Mouse (Mus musculus) heart, embryonic 16.5 days (tissue): ENCODE results near the gene Pou4f1. TPM values are rescaled to one million over a fixed set of nuclear protein-coding genes. Genes with fewer than 3 reads are reported as not detected.

Experiments
- ATAC-seq: fragments of 200-750 bp; cut with Nextera tagmentation; replicated peaks from 2 replicates; pipeline ENCODE4 v1.8.0; 2017; ENCODE audit warnings: moderate number of reproducible peaks; ENCODE audit not compliant: insufficient read depth, low FRiP score; ENCODE audit errors: extremely low read depth
- H3K27ac ChIP-seq: fragments of 300-500 bp; sonication (generic); 2 replicates; pipeline ENCODE4 v1.5.1; 2014; ENCODE audit warnings: mild to moderate bottlenecking, low read length, control low read depth, moderate library complexity
- H3K27me3 ChIP-seq: fragments of 300-500 bp; sonication (generic); 2 replicates; pipeline ENCODE4 v1.6.1; 2014; ENCODE audit warnings: low read length, mixed read lengths; ENCODE audit not compliant: control insufficient read depth, insufficient read depth
- H3K36me3 ChIP-seq: fragments of 300-500 bp; sonication (generic); 2 replicates; pipeline ENCODE4 v1.6.1; 2014; ENCODE audit not compliant: control insufficient read depth, insufficient read depth
- H3K4me1 ChIP-seq: fragments of 300-500 bp; sonication (generic); 2 replicates; pipeline ENCODE4 v1.6.1; 2014; ENCODE audit warnings: low read length, mixed read lengths; ENCODE audit not compliant: control insufficient read depth, insufficient read depth
- H3K4me2 ChIP-seq: fragments of 300-500 bp; sonication (generic); 2 replicates; pipeline ENCODE4 v1.6.1; 2014; ENCODE audit warnings: low read depth, mild to moderate bottlenecking, control low read depth, low read length
- H3K4me3 ChIP-seq: fragments of 300-500 bp; sonication (generic); 2 replicates; pipeline ENCODE4 v1.5.1; 2014; ENCODE audit warnings: mild to moderate bottlenecking, control low read depth, low read length
- H3K9ac ChIP-seq: fragments of 300-500 bp; sonication (generic); 2 replicates; pipeline ENCODE4 v1.6.1; 2014; ENCODE audit warnings: low read length, control low read depth
- H3K9me3 ChIP-seq: fragments of 300-500 bp; sonication (generic); replicated peaks from 2 replicates; pipeline ENCODE4 v1.6.1; 2016; ENCODE audit warnings: low read length; ENCODE audit not compliant: control insufficient read depth
- whole genome bisulfite sequencing: fragments of 180-500 bp; shearing (Covaris S2); extraction: QIAGEN DNeasy Blood & Tissue Kit; methylation state at CpG from one replicate; pipeline ENCODE4 v1.1.7; 2014; 5-methylcytosine and 5-hydroxymethylcytosine counted together
- polyA plus RNA-seq: library from polyadenylated mRNA; unstranded; fragments of >200 nt; fragmentation: Nextera tagmentation; extraction: Ambion mirVana; gene quantifications from 2 replicates; pipeline ENCODE4 v1.2.1, GENCODE M21; 2015

Gene Pou4f1
- polyA plus RNA-seq, 1 experiment from 2014 or later, result 0.28 TPM

- Histone ChIP-seq H3K27me3 (peaks cover 73% of the 10 kb centered on the region), H3K4me2 (no peak overlapping the region), H3K9ac (no peak overlapping the region), H3K9me3 (no peaks in the 10 kb centered on the region), H3K4me1 (no peaks in the 10 kb centered on the region; the same call in 1 of the 2 replicates), H3K27ac (no peak overlapping the region), H3K4me3 (no peak overlapping the region), H3K36me3 (no peaks in the 10 kb centered on the region)
- ATAC-seq, result no peak
- WGBS, result 2% methylated on average over 19 of the region's 19 CpGs
Measured at GRCm38 (mm10) chr14:104458728-104459512, 8.9 kb downstream of the Pou4f1 start.

- no peak for ATAC-seq
- no peak overlapping the region for H3K9ac ChIP-seq
- no peak overlapping the region for H3K27ac ChIP-seq
- H3K4me2 ChIP-seq, result no peak overlapping the region
- WGBS, result 2% methylated on average over 20 of the region's 20 CpGs
- no peak overlapping the region for H3K4me3 ChIP-seq
- H3K9me3 ChIP-seq, result no peaks in the 10 kb centered on the region
- peaks cover 65% of the 10 kb centered on the region for H3K27me3 ChIP-seq
- H3K36me3 ChIP-seq, result no peaks in the 10 kb centered on the region
- H3K4me1 ChIP-seq, result no peaks in the 10 kb centered on the region; the same call in 1 of the 2 replicates
Measured at GRCm38 (mm10) chr14:104457966-104458710, 9.7 kb downstream of the Pou4f1 start.

- 2% methylated on average over 5 of the region's 5 CpGs for WGBS
- H3K4me1 ChIP-seq, result no peaks in the 10 kb centered on the region; the same call in 1 of the 2 replicates
- no peak overlapping the region for H3K4me2 ChIP-seq
- H3K36me3 ChIP-seq, result no peaks in the 10 kb centered on the region
- no peak for ATAC-seq
- H3K9me3 ChIP-seq, result no peaks in the 10 kb centered on the region
- no peak overlapping the region for H3K4me3 ChIP-seq
- H3K9ac ChIP-seq, result no peak overlapping the region
- H3K27ac ChIP-seq, result no peak overlapping the region
- H3K27me3 ChIP-seq, result peaks cover 65% of the 10 kb centered on the region
Measured at GRCm38 (mm10) chr14:104456976-104457375, 10.8 kb downstream of the Pou4f1 start.

- WGBS, result 14% methylated on average over 4 of the region's 4 CpGs
- H3K27ac ChIP-seq, result no peak overlapping the region
- H3K9ac ChIP-seq, result no peak overlapping the region
- H3K9me3 ChIP-seq, result no peaks in the 10 kb centered on the region
- H3K27me3 ChIP-seq, result peaks cover 35% of the 10 kb centered on the region
- no peak for ATAC-seq
- H3K36me3 ChIP-seq, result no peaks in the 10 kb centered on the region
- H3K4me3 ChIP-seq, result no peak overlapping the region
- H3K4me2 ChIP-seq, result no peak overlapping the region
- no peaks in the 10 kb centered on the region for H3K4me1 ChIP-seq
Measured at GRCm38 (mm10) chr14:104453824-104454223, 14.0 kb downstream of the Pou4f1 start.

- Histone ChIP-seq H3K9me3 (no peaks in the 10 kb centered on the region), H3K4me3 (no peak overlapping the region), H3K9ac (no peak overlapping the region), H3K4me1 (no peaks in the 10 kb centered on the region), H3K4me2 (no peak overlapping the region), H3K27ac (no peak overlapping the region), H3K27me3 (no peaks in the 10 kb centered on the region), H3K36me3 (no peaks in the 10 kb centered on the region)
- no peak for ATAC-seq
- 34% methylated on average over 2 of the region's 2 CpGs for WGBS
Measured at GRCm38 (mm10) chr14:104434293-104434692, 33.5 kb downstream of the Pou4f1 start.

- H3K36me3 ChIP-seq, result no peaks in the 10 kb centered on the region
- no peaks in the 10 kb centered on the region for H3K27me3 ChIP-seq
- no peak overlapping the region for H3K4me2 ChIP-seq
- no peak overlapping the region for H3K27ac ChIP-seq
- H3K9me3 ChIP-seq, result no peaks in the 10 kb centered on the region
- no peaks in the 10 kb centered on the region for H3K4me1 ChIP-seq
- WGBS, result 55% methylated on average over 4 of the region's 4 CpGs
- H3K4me3 ChIP-seq, result no peak overlapping the region
- no peak for ATAC-seq
- no peak overlapping the region for H3K9ac ChIP-seq
Measured at GRCm38 (mm10) chr14:104430819-104431218, 37.0 kb downstream of the Pou4f1 start.

- H3K4me3 ChIP-seq, result no peak overlapping the region
- ATAC-seq, result no peak
- no peaks in the 10 kb centered on the region for H3K9me3 ChIP-seq
- 68% methylated on average over 14 of the region's 14 CpGs for WGBS
- H3K27me3 ChIP-seq, result no peaks in the 10 kb centered on the region
- no peak overlapping the region for H3K9ac ChIP-seq
- H3K4me1 ChIP-seq, result no peaks in the 10 kb centered on the region
- no peak overlapping the region for H3K4me2 ChIP-seq
- no peaks in the 10 kb centered on the region for H3K36me3 ChIP-seq
- H3K27ac ChIP-seq, result no peak overlapping the region
Measured at GRCm38 (mm10) chr14:104423688-104424470, 43.9 kb downstream of the Pou4f1 start.
